Mouse (Mus musculus) cerebellum, adult 11 months (tissue): ENCODE results near the gene Kel.

Source experiments
- DNase-seq: peaks from one replicate; pipeline ENCODE4 v3.0.0; 2022

Kel gene

GRCm38 (mm10) chr6:41643227-41643626 is 60.9 kb downstream of the Kel start:
- no peak for DNase-seq

- no peak for DNase-seq
Measured at GRCm38 (mm10) chr6:41642765-41643164, 61.4 kb downstream of the Kel start.

- no peak for DNase-seq
Measured at GRCm38 (mm10) chr6:41641173-41641866, 62.8 kb downstream of the Kel start.

GRCm38 (mm10) chr6:41640449-41640848 is 63.7 kb downstream of the Kel start:
- DNase-seq: no peak

- DNase-seq: no peak
Measured at GRCm38 (mm10) chr6:41637927-41638506, 66.1 kb downstream of the Kel start.

- DNase-seq: no peak
Measured at GRCm38 (mm10) chr6:41637393-41637792, 66.7 kb downstream of the Kel start.
